Mouse (Mus musculus) 416B (cell line): ENCODE measurements at regions not wholly inside any gene's neighbourhood (a gene's known extent, or its start where the extent isn't known, plus 50 kb on each side); places are given as distances from the start of the nearest gene placed in this dataset.

ENCODE experiments used
- DNase-seq: peaks from one replicate; pipeline ENCODE4 v3.0.0; 2011; ENCODE audit warnings: low read depth

- no peak for DNase-seq
Measured at GRCm38 (mm10) chr11:63481676-63482310, 353.0 kb downstream of the Pmp22 start.

- DNase-seq: no peak
Measured at GRCm38 (mm10) chr11:63482593-63482992, 353.8 kb downstream of the Pmp22 start.

- no peak for DNase-seq
Measured at GRCm38 (mm10) chr11:63487203-63487602, 358.4 kb downstream of the Pmp22 start.

- DNase-seq: no peak
Measured at GRCm38 (mm10) chr11:63502181-63502580, 373.4 kb downstream of the Pmp22 start.

- peak; percentile 40 for DNase-seq
Measured at GRCm38 (mm10) chr11:63507387-63507786, 378.6 kb downstream of the Pmp22 start.

GRCm38 (mm10) chr11:63508727-63509126 lies 379.9 kb downstream of the Pmp22 start:
- DNase-seq: peak; percentile 11

- DNase-seq: no peak
Measured at GRCm38 (mm10) chr11:63510611-63511010, 381.8 kb downstream of the Pmp22 start.

- DNase-seq: no peak
Measured at GRCm38 (mm10) chr11:63514615-63515014, 385.8 kb downstream of the Pmp22 start.

GRCm38 (mm10) chr11:63518847-63519246 lies 390.1 kb downstream of the Pmp22 start:
- no peak for DNase-seq

- no peak for DNase-seq
Measured at GRCm38 (mm10) chr11:63524254-63524653, 395.5 kb downstream of the Pmp22 start.

- DNase-seq: no peak
Measured at GRCm38 (mm10) chr11:63525431-63525830, 396.6 kb downstream of the Pmp22 start.

- no peak for DNase-seq
Measured at GRCm38 (mm10) chr11:63525956-63526355, 396.1 kb downstream of the Hs3st3b1 start.

- DNase-seq: no peak
Measured at GRCm38 (mm10) chr11:63532752-63533151, 389.3 kb downstream of the Hs3st3b1 start.

- no peak for DNase-seq
Measured at GRCm38 (mm10) chr11:63533555-63534200, 388.4 kb downstream of the Hs3st3b1 start.

GRCm38 (mm10) chr11:63537693-63538092 lies 384.4 kb downstream of the Hs3st3b1 start:
- DNase-seq: no peak

GRCm38 (mm10) chr11:63543971-63544696 lies 378.0 kb downstream of the Hs3st3b1 start:
- DNase-seq: no peak

- DNase-seq: no peak
Measured at GRCm38 (mm10) chr11:63545516-63545915, 376.6 kb downstream of the Hs3st3b1 start.

GRCm38 (mm10) chr11:63560466-63560865 lies 361.6 kb downstream of the Hs3st3b1 start:
- DNase-seq: no peak

GRCm38 (mm10) chr11:63562696-63563095 lies 359.4 kb downstream of the Hs3st3b1 start:
- no peak for DNase-seq

- DNase-seq: no peak
Measured at GRCm38 (mm10) chr11:63565471-63566232, 356.4 kb downstream of the Hs3st3b1 start.

GRCm38 (mm10) chr11:63569785-63570479 lies 352.2 kb downstream of the Hs3st3b1 start:
- DNase-seq: no peak

- no peak for DNase-seq
Measured at GRCm38 (mm10) chr11:63570646-63571045, 351.4 kb downstream of the Hs3st3b1 start.
